Mouse (Mus musculus) adrenal gland, adult 18-20 months (tissue): ENCODE measurements around the gene Dnase1l3. TPM values are rescaled to one million over a fixed set of nuclear protein-coding genes. Genes with fewer than 3 reads are reported as not detected.

Experiments
- DNase-seq, 2 experiments: peaks; one replicate each; pipeline ENCODE4 v3.0.0; 2021 to 2022; ENCODE audit warnings: low spot score in 2 of 2
- long read RNA-seq, 2 experiments: library from polyadenylated mRNA; stranded (forward); transcript quantifications; one replicate each; pipeline ENCODE4 v2.0.0; 2021
- total RNA-seq, 2 experiments: library from RNA; stranded (reverse); gene quantifications; 1 replicate in 1 of 2; 2 replicates in 1 of 2; pipeline ENCODE4 v1.2.3; 2021

Gene Dnase1l3
- under 1 TPM; 0.45 to 0.70 TPM for total RNA-seq
- long read RNA-seq, experiment 1: 0 reads
- long read RNA-seq, experiment 2, partial matches to known transcripts: 0 of 1 reads
- long read RNA-seq, experiment 2, other reads (novel, unspliced or antisense): 1 of 1 reads

GRCm38 (mm10) chr14:7994271-7994767 lies at the start of gene Dnase1l3:
Gene Dnase1l3, minus strand, starts transcription at chr14:7994573.
- DNase-seq: no peak

GRCm38 (mm10) chr14:8042577-8042976 lies 48.2 kb upstream of the Dnase1l3 start:
- DNase-seq: no peak

DNA sequence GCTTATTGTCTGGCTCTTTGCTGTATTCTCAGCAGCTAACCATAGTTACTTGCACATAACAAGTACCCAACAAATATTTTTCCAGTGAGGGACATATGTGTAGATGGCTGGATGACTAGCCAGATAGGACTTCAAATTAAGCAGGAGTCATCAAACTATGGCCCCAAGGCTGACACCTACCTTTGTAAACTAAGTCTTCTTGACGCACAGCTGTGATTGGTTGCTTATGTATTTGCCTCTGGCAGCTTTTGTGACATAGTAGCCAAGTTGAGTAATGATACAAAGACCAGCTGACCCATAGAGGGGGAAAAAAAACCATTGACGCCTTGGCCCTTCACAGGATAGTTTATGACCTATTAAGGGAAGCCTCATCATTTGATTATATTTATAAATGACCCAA lies 47.7 kb upstream of the Dnase1l3 start:
- DNase-seq: no peak

DNA sequence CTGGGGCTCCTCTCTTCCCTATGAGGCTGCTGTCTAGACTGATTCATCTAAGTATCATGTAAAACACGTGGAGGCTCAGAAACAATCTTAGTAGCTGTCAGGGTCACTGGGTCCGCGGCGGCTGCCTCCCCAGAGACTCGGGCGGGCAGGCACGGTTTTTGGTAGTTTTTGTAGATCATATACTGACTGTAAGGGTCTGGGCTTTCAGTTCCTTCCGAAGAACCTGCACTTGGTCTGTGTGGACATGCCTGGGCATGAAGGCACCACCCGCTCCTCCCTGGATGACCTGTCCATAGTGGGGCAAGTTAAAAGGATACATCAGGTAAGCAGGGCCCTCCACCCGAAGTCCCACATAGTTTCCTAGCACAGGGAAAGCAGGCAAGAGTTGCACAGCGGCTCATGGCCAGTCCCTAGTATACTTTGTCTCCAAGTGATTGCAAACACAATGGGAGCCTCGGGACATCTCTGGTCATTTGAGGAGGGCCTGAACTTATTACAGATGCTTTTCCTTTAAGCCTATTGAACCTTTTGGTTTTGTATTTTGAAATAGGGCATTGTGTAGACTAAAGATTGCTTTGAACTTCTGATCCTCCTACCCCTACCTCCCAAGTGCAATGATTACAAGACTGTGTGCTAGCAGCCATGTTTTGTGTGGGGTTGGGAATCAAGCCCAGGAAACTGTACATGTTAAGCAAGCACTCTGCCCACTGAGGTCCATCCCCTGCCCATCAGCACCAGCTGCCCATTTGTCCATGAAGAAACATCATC lies 46.7 kb upstream of the Dnase1l3 start:
- DNase-seq: no peak

- DNase-seq: no peak
Observed at GRCm38 (mm10) chr14:8040179-8040578, 45.8 kb upstream of the Dnase1l3 start.

GRCm38 (mm10) chr14:8038791-8039448 lies 44.5 kb upstream of the Dnase1l3 start:
- DNase-seq: peak; percentile 49 to 55

- DNase-seq: no peak
Observed at GRCm38 (mm10) chr14:8038150-8038549, 43.8 kb upstream of the Dnase1l3 start.

- no peak for DNase-seq
Observed at GRCm38 (mm10) chr14:8036406-8036805, 42.0 kb upstream of the Dnase1l3 start.

- DNase-seq: no peak
Observed at GRCm38 (mm10) chr14:8035951-8036350, 41.6 kb upstream of the Dnase1l3 start.

DNA sequence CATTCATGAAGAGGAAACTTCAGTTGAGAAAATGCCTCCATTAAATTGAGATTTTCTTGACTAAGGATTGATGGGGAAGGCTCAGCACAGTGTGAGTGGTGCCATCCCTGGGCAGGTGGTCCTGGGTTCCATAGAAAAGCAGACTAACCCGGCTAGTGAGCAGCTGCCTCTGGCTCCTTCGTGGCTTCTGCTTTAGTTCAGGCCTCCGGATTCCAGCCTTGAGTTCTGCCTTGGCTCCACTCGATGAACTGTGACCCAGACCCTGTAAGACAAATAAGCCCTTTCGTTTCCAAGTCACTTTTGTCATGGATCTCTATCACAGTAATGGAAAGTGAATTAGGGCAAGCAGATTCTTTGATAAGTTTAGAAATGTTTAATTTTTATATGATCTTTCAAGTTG lies 40.2 kb upstream of the Dnase1l3 start:
- no peak for DNase-seq

DNA sequence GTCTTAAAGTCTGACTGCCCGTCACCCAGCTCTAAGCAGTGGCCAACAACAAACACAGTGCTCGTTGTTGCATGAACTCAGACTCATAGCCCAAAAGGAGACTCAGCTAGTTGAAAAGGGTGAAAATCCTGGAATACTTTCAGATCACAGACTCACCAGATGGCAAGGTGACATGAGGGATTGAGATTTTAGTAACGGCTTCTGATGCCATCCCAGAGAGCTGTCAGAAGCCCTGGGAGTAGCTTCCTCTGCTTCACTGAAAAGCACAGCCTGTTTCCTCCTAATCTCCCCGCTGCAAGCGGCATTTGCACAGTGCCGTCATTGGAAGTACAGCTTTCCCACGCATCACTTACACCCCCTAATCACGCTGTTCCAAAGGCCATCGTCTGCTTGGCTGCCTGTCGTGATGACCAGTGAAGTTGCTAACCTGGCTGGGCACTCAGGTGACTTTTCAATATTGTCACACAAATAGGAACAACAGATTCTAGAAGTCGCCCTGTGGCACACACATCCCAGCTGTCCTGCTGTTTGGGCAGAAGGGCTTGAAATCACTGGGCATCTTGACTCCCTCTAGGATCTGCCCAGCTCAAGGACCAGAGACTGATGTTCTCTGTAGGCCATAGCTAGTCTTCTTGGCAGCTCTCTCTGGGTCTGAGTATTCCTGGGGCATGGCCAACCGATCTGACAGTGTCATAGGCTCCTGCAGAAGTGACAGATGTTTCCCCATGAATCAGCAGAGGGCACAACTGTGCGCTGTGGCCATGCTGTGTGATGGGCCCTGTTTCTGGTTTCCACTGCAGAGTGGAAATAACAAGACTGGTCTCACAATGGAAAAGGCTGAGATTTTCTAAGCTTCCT lies 37.9 kb upstream of the Dnase1l3 start:
- no peak for DNase-seq

- DNase-seq: no peak
Observed at GRCm38 (mm10) chr14:8030535-8030934, 36.2 kb upstream of the Dnase1l3 start.

DNA sequence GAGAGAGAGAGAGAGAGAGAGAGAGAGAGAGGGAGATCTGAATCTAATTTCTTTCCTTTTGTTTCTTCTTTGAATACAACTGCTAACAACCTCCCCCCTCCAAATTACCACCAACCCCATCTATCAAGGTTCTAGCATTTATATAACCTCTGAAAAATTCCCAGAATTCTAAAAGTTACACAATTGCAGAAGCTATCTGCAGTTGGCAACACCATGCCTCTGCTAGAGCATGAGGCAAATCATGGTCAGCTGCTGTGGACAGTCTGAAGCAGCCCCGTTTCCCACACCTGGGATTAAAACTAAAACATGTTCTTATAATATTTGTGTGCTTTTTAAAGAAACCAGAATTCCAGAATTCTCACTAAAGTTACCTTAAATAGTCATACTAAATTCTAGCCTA lies 35.4 kb upstream of the Dnase1l3 start:
- no peak for DNase-seq

GRCm38 (mm10) chr14:8028086-8028485 lies 33.7 kb upstream of the Dnase1l3 start:
- no peak for DNase-seq

DNA sequence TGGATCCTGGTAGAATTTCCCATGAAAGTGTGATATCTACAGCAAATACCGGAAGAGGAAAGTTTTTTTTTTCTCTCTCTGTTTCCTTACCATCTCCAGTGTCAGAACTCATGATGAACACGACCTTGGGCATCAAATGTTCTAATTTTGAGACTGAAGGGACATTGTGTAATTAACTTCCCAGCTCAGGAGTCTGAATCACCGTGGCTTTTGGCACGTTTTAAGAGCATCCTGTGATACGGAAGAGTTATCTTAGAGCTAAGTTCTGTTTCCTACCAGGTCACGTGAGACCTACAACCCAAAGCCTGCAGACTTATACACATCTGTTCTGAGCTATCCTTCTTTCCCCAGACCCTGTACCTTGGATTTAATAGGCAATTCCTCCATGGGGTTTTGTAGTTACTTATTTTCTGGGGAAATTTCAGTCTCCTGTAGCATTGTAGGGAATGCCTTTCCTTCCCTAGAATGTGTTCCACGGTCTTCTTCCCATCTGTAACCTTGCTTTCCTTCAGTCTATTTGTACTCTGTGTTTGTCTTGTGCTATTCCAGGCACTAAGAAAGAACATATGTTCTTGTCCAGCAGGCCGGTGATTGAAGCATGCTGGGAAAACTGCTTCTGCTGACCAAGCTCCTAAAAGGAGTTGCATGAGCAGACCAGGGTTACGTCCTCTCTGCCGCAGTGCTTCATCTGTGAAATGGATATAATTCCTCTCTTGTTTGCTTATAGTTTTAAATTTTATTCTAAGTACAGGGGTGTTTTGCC lies 32.6 kb upstream of the Dnase1l3 start:
- no peak for DNase-seq

- DNase-seq: no peak
Observed at GRCm38 (mm10) chr14:8024936-8025335, 30.6 kb upstream of the Dnase1l3 start.

GRCm38 (mm10) chr14:8024469-8024868 lies 30.1 kb upstream of the Dnase1l3 start:
- DNase-seq: no peak

GRCm38 (mm10) chr14:8020546-8020945 lies 26.2 kb upstream of the Dnase1l3 start:
- DNase-seq: no peak

GRCm38 (mm10) chr14:8020011-8020410 lies 25.6 kb upstream of the Dnase1l3 start:
- no peak for DNase-seq

- no peak for DNase-seq
Observed at GRCm38 (mm10) chr14:8016951-8017350, 22.6 kb upstream of the Dnase1l3 start.

DNA sequence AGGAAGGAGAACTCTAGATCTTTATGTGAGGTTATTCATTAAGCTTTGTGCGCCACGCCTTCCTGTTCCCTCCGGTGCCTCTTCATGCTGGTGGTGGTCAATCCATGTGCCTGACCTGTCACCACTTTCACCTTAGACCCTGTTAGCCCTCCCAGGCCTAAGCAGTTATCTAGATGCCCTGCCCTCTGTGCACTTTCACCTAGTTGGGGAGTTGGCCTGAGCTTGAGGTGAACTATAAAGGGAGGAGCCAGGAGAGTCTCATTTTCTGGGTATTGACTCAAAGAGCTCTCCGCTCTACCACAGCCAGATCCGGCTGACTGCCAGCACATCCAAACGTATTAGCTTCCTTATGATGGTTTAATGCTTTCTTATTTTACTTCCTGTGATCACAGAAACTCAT lies 21.9 kb upstream of the Dnase1l3 start:
- DNase-seq: no peak
